Mouse (Mus musculus) myocyte (in vitro differentiated cells): ENCODE measurements around the gene Bod1.

Experiments
- E2F4 ChIP-seq: IDR thresholded peaks from one replicate; pipeline ENCODE4 v1.6.1; 2011; ENCODE audit warnings: mild to moderate bottlenecking, control low read depth, moderate library complexity; ENCODE audit not compliant: insufficient read depth
- MAX ChIP-seq: IDR thresholded peaks from one replicate; pipeline ENCODE4 v1.6.1; 2011; ENCODE audit warnings: low read depth, mild to moderate bottlenecking, control low read depth
- MYOD1 ChIP-seq, 3 experiments: IDR thresholded peaks; one replicate each; pipeline ENCODE4 v1.6.1; 2011; ENCODE audit warnings: control low read depth in 2 of 3, low read depth in 2 of 3, mild to moderate bottlenecking in 2 of 3, moderate library complexity in 1 of 3; ENCODE audit not compliant: insufficient read length in 2 of 3, control insufficient read depth in 1 of 3
- MYOG ChIP-seq, 3 experiments: IDR thresholded peaks; one replicate each; pipeline ENCODE4 v1.6.1; 2011; ENCODE audit warnings: control low read depth in 2 of 3, low read depth in 2 of 3, mild to moderate bottlenecking in 2 of 3; ENCODE audit not compliant: insufficient read length in 2 of 3, control insufficient read depth in 1 of 3, insufficient read depth in 1 of 3
- POLR2A ChIP-seq: IDR thresholded peaks from one replicate; pipeline ENCODE4 v1.6.1; 2011; ENCODE audit warnings: low read depth, mild to moderate bottlenecking, control low read depth, moderate library complexity; ENCODE audit not compliant: insufficient read length
- POLR2AphosphoS2 ChIP-seq: IDR thresholded peaks from one replicate; pipeline ENCODE4 v1.6.1; 2011; ENCODE audit warnings: low read depth, control low read depth; ENCODE audit not compliant: insufficient read length
- REST ChIP-seq: IDR thresholded peaks from one replicate; pipeline ENCODE4 v1.6.1; 2011; ENCODE audit warnings: mild to moderate bottlenecking, control low read depth, moderate library complexity; ENCODE audit not compliant: insufficient read depth, insufficient read length
- SRF ChIP-seq: IDR thresholded peaks from one replicate; pipeline ENCODE4 v1.6.1; 2011; ENCODE audit warnings: low read depth; ENCODE audit not compliant: control insufficient read depth, insufficient read length
- TCF12 ChIP-seq: IDR thresholded peaks from one replicate; pipeline ENCODE4 v1.6.1; 2011; ENCODE audit warnings: mild to moderate bottlenecking, control low read depth; ENCODE audit not compliant: poor library complexity, insufficient read depth, severe bottlenecking
- TCF3 ChIP-seq: IDR thresholded peaks from one replicate; pipeline ENCODE4 v1.6.1; 2011; ENCODE audit warnings: low read depth, control low read depth; ENCODE audit not compliant: insufficient read length
- USF1 ChIP-seq: IDR thresholded peaks from one replicate; pipeline ENCODE4 v1.6.1; 2011; ENCODE audit warnings: low read depth, mild to moderate bottlenecking, control low read depth, moderate library complexity

- TF ChIP-seq MYOG (IDR thresholded peaks at IDR 0.05; ENCODE audit: control insufficient read depth in 1 of 3, insufficient read depth in 1 of 3, insufficient read length in 2 of 3, low read depth in 2 of 3) (no peak), REST (no peak), POLR2A (no peak), E2F4 (no peak), MAX (no peak), TCF12 (no peak), SRF (no peak), POLR2AphosphoS2 (no peak), USF1 (no peak), TCF3 (no peak), MYOD1 (IDR thresholded peaks at IDR 0.05; ENCODE audit: control insufficient read depth in 1 of 3, insufficient read length in 2 of 3, low read depth in 2 of 3) (no peak)
Observed at GRCm38 (mm10) chr11:31713116-31713515, 41.4 kb upstream of the Bod1 start.
